Mouse (Mus musculus) megakaryocyte-erythroid progenitor cell, adult 5-6 weeks (primary cell): ENCODE results near the gene Ccdc125. TPM values are rescaled to one million over a fixed set of nuclear protein-coding genes. Genes with fewer than 3 reads are reported as not detected.
A peak's percentile ranks its signal among the peaks of the same experiment; 100 is the strongest.

Source experiments
- ATAC-seq: replicated peaks from 2 replicates; pipeline ENCODE4 v1.8.0; 2016; ENCODE audit warnings: mild to moderate bottlenecking, inconsistent platforms; ENCODE audit not compliant: severe bottlenecking, poor library complexity, low FRiP score, low TSS enrichment
- total RNA-seq, 2 experiments: library from RNA; stranded (forward) in 1 of 2; stranded (reverse) in 1 of 2; fragments of 200-1000, 215-1000 nt in 1 of 2; fragments of >200 nt in 1 of 2; fragmentation: Nextera tagmentation in 1 of 2; gene quantifications; 2 replicates each; pipeline ENCODE4 v1.2.3; 2014 to 2017

The Ccdc125 gene
- 0.90 and 3.6 TPM in 2 replicates for total RNA-seq (2014; fragmentation: Nextera tagmentation)
- 6.4 and 9.2 TPM in 2 replicates for total RNA-seq (2017)

GRCm38 (mm10) chr13:100669291-100670022, at the start of gene Ccdc125:
Gene Ccdc125, plus strand, starts transcription at chr13:100669717.
- peak; percentile 74 for ATAC-seq

GRCm38 (mm10) chr13:100622241-100622640, 47.3 kb upstream of the Ccdc125 start:
- no peak for ATAC-seq

DNA sequence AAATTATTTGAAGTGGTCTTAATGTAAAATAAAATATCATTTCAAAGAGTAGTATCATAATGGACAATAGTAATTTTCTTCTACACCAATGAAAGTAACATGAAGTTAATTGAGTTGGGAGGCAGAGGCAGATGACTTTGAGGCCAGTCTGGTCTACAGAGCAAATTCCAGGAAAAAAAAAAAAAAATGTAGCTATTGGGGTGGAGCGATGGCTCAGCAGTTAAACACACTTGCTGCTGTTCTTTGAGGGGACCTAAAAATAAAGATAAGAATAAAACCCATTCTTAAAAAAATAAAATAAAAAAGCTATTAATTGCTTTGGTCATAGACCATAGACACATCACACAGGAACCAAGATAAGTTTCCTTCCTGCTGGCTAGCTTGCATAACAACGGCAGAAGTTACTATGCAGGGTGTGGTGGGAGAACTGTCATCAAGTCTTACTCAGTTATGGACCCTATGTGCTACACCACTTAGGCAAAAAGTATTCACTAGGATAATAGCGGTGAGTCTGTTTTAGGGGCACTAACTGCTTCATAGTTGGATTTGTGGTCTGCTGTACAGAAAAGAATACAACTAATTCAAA, 35.3 kb upstream of the Ccdc125 start:
- ATAC-seq, result 0 out of 2 replicates have a peak, but pooled peaks have one; percentile 57

GRCm38 (mm10) chr13:100642471-100643209, 26.9 kb upstream of the Ccdc125 start:
- no peak for ATAC-seq

- no peak for ATAC-seq
Measured at GRCm38 (mm10) chr13:100648223-100648622, 21.3 kb upstream of the Ccdc125 start.

- peak; percentile 89 for ATAC-seq
Measured at GRCm38 (mm10) chr13:100650550-100651438, 18.7 kb upstream of the Ccdc125 start, which contains the start of the genes Ak6 and Rad17. Gene Ak6, plus strand, starts transcription at chr13:100650979. Gene Rad17, minus strand, starts transcription at chr13:100651051.

- ATAC-seq, result peak; percentile 33
Measured at GRCm38 (mm10) chr13:100651439-100652186, 17.9 kb upstream of the Ccdc125 start, which contains the start of gene Taf9. Gene Taf9, plus strand, starts transcription at chr13:100651579.

DNA sequence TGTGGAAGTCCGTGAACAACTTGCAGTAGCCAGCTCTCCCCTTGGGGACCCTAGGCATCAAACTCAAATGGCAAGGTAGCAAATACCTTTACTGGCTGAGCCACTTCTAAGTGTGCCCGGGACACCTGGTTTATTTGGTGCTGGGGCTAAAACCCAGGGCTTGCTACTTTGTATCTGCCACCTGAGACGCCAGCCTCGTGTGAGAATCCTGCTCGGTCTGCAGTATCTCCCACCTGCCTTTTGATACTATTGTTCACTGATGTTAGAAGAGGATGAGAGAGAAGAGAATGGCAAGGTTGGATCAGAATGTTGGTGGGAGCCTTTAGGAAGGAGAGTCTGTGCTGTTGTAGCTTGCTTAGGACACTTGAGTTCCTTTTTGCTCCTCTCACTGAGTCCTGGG, 11.4 kb upstream of the Ccdc125 start:
- no peak for ATAC-seq

DNA sequence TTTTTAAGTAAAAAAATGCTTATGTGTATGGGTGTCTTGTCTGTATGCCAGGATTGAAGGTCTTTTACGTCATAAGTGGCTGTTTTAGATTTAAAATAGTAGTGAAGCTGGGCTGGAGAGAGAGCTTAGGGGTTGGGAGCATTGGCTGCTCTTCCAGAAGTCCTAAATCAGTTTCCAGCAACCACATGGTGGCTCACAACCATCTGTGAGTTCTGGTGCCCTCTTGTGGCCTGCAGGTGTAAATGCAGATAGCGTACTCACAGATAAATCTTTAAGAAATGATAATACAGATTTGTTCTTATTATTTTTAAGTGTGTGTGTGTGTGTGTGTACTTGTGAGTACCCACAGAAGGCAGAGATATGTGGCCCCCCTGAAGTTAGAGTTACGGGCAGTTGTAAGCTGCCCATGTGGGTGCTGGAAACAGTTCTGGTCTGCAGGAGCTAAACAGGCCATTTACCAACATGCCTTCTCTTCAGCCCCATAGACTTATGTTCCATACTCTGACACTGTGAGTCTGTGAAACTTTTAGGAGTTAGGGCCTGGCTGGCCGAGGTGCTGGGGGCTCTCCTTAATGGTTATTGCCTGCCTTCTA, 9.6 kb upstream of the Ccdc125 start:
- peak; percentile 63 for ATAC-seq

GRCm38 (mm10) chr13:100670181-100670741, 744 bp downstream of the Ccdc125 start:
- no peak for ATAC-seq

DNA sequence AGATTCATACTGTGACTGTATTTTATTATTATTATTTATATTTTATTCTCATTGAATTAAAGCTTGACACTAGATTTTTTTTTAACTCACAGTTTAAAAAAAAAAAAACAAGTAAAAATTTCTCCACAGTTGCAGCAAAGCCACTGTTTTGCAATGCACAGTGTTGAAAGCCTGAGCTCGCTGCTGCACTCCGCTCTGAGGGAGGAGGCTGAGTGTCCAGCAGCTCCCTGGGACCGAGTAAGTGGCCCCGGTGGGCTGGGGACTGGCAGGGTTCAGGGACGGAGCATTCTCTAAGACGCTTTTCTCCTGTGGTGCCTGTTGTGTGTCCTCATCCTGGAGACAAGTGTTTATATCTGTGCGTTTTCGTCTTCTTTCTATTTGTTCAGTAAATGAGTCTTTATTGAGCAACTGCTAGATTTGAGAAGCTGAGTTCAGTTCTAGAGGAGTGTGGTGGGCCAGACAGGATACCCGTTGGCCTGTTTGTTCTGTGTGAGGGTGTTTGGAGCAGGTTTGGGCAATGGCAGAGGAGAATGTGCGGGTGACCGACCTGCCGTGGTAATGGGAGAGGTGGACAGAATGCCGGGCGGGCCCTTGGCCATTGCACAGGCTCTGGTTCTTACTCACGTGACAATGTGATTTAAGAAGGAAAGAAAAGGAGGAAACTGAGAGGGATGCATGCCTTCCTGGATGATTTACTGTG, 6.6 kb downstream of the Ccdc125 start:
- no peak for ATAC-seq

- no peak for ATAC-seq
Measured at GRCm38 (mm10) chr13:100681615-100682014, 12.1 kb downstream of the Ccdc125 start.

DNA sequence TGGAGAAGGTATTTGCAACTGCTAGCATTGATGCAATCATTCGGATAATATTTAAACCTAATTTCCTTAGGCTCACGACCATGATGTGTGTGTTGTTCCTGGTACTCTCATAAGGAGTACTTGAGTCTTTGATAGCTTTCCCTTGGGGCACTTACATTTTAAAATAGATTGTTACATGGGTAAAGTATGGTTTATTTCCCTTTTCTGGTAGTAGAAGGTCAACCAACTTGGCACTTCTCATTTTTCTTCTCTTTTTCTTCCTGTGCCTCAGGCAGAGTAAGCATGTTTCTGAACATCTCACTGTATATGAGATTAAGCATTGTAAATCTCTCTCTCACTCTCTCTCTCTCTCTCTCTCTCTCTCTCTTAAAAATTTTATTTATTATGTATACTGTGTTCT, 13.3 kb downstream of the Ccdc125 start:
- ATAC-seq, result no peak

- ATAC-seq, result peak; percentile 90
Measured at GRCm38 (mm10) chr13:100684355-100684754, 14.8 kb downstream of the Ccdc125 start.

- ATAC-seq, result 0 out of 2 replicates have a peak, but pooled peaks have one; percentile 19
Measured at GRCm38 (mm10) chr13:100687513-100687912, 18.0 kb downstream of the Ccdc125 start.

DNA sequence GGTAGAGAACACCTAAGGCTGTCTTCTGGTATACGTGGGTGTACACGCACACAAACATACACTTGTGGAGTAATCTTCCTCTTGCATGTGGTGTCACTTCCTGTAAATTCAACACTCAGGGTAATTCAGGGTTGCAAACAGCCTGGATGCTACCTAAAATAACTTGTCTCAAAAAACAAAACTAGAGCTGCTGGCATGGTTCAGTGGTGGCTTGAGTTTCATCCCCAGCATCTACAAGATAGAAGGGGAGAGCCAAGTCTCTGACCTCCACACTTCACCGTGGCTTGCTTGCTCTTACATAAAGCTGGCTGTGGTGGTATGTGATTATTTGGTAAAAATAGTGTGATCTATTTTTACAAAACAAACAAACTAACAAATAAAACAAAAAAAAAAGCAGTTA, 28.0 kb downstream of the Ccdc125 start:
- no peak for ATAC-seq

- no peak for ATAC-seq
Measured at GRCm38 (mm10) chr13:100698866-100699265, 29.3 kb downstream of the Ccdc125 start.
